Comparison of ENCODE assay signal across 12 mouse cellular contexts in genomic region chr17:28235982-28236635, GRCm38 (mm10). TPM values are rescaled to one million over a fixed set of nuclear protein-coding genes. Genes with fewer than 3 reads are reported as not detected.
DNase-seq lines count a peak whose midpoint lies in the region; ATAC-seq and TF ChIP-seq lines count a peak whose summit lies in the region.
"Had no signal": no experiment of that assay in that cellular context is flagged by ENCODE, and none has a peak within 500 bp of the region (broad histone marks: within the 10 kb centered on the region; RNA-seq: fewer than 3 reads in every experiment).

No protein-coding gene starts in this region.

- no peak overlapping the region for H3K9ac ChIP-seq in midbrain, embryonic 12.5 days (replicated peaks)
- H3K9ac ChIP-seq in midbrain, embryonic 11.5 days (ENCODE audit: low read length): no peak overlapping the region
- H3K9ac ChIP-seq: limb, embryonic 13.5 days; neural tube, embryonic 12.5 days; stomach, embryonic 15.5 days had no signal

- no peak for DNase-seq in midbrain, embryonic 11.5 days (ENCODE audit: low spot score, missing footprints)
- peak; percentile 86 for DNase-seq in gastrocnemius, postnatal 25 days
- no peak for DNase-seq in testis, postnatal 10 days (ENCODE audit: low spot score)
- DNase-seq in left cerebral cortex, adult 18-20 months (ENCODE audit: low spot score in 2 of 2): no peak

- no peak overlapping the region for H3ac ChIP-seq in myocyte (ENCODE audit: control insufficient read depth, insufficient read length)

- H3K27ac ChIP-seq in midbrain, embryonic 12.5 days (replicated peaks): 0 out of 2 replicates have a peak overlapping the region, but pooled peaks have one; percentile 16
- no peak overlapping the region for H3K27ac ChIP-seq in midbrain, embryonic 11.5 days (ENCODE audit: low read depth, low read length)
- H3K27ac ChIP-seq: limb, embryonic 13.5 days; neural tube, embryonic 12.5 days; stomach, embryonic 15.5 days had no signal

- no peak for TF ChIP-seq POLR2A in myocyte (IDR thresholded peaks at IDR 0.05; ENCODE audit: insufficient read length, low read depth)

- H3K9me3 ChIP-seq in erythroblast, embryonic 14.5 days (ENCODE audit: control insufficient read depth, low read length): no peaks in the 10 kb centered on the region
- H3K9me3 ChIP-seq in midbrain, embryonic 12.5 days: no peaks in the 10 kb centered on the region
- H3K9me3 ChIP-seq in midbrain, embryonic 11.5 days (ENCODE audit: control insufficient read depth, low read length): no peaks in the 10 kb centered on the region
- H3K9me3 ChIP-seq: limb, embryonic 13.5 days; neural tube, embryonic 12.5 days; stomach, embryonic 15.5 days had no signal

- H3K79me2 ChIP-seq in myocyte (ENCODE audit: control insufficient read depth, insufficient read depth): peaks cover 76% of the 10 kb centered on the region

- no peak overlapping the region for H3K4me2 ChIP-seq in midbrain, embryonic 12.5 days (replicated peaks)
- no peak overlapping the region for H3K4me2 ChIP-seq in midbrain, embryonic 11.5 days
- H3K4me2 ChIP-seq in myocyte (ENCODE audit: low read depth): peak overlapping the region; percentile 75
- H3K4me2 ChIP-seq: limb, embryonic 13.5 days; neural tube, embryonic 12.5 days; stomach, embryonic 15.5 days had no signal

- ATAC-seq in erythroblast, adult 5-6 weeks (replicated peaks; ENCODE audit: low FRiP score, poor library complexity, severe bottlenecking): no peak
- ATAC-seq in midbrain, embryonic 12.5 days (ENCODE audit: low FRiP score, low read depth): no peak
- no peak for ATAC-seq in midbrain, embryonic 11.5 days (ENCODE audit: low FRiP score)
- ATAC-seq: CD4-positive, CD25-positive, alpha-beta regulatory T cell, adult 4 months had no signal

- peaks cover 86% of the 10 kb centered on the region for H3K4me1 ChIP-seq in erythroblast, embryonic 14.5 days (ENCODE audit: control insufficient read depth)
- peaks cover 7% of the 10 kb centered on the region for H3K4me1 ChIP-seq in midbrain, embryonic 12.5 days
- H3K4me1 ChIP-seq in midbrain, embryonic 11.5 days (ENCODE audit: control insufficient read depth, insufficient read depth, low read length): no peaks in the 10 kb centered on the region; the same call in 1 of the 2 replicates

- peaks cover 60% of the 10 kb centered on the region for H3K36me3 ChIP-seq in erythroblast, embryonic 14.5 days (ENCODE audit: control insufficient read depth)
- H3K36me3 ChIP-seq in midbrain, embryonic 12.5 days: 0 out of 2 replicates have a peak, but pooled peaks cover 5% of the 10 kb centered on the region
- H3K36me3 ChIP-seq in midbrain, embryonic 11.5 days (ENCODE audit: control insufficient read depth, insufficient read depth, low read length): no peaks in the 10 kb centered on the region
- peaks cover 10% of the 10 kb centered on the region for H3K36me3 ChIP-seq in myocyte (ENCODE audit: control insufficient read depth, insufficient read depth)
- H3K36me3 ChIP-seq: neural tube, embryonic 12.5 days had no signal

- H3K27me3 ChIP-seq in erythroblast, embryonic 14.5 days (ENCODE audit: control insufficient read depth): no peaks in the 10 kb centered on the region
- H3K27me3 ChIP-seq in midbrain, embryonic 12.5 days: peaks cover 2% of the 10 kb centered on the region; the same call in 1 of the 2 replicates
- H3K27me3 ChIP-seq in midbrain, embryonic 11.5 days (ENCODE audit: control insufficient read depth, insufficient read depth, low read length): no peaks in the 10 kb centered on the region
- no peaks in the 10 kb centered on the region for H3K27me3 ChIP-seq in myocyte (ENCODE audit: control insufficient read depth, insufficient read depth, insufficient read length)
- H3K27me3 ChIP-seq: limb, embryonic 13.5 days; neural tube, embryonic 12.5 days; stomach, embryonic 15.5 days had no signal

- 82% methylated on average over 7 of the region's 7 CpGs for WGBS in midbrain, embryonic 12.5 days
- 86% methylated on average over 7 of the region's 7 CpGs for WGBS in midbrain, embryonic 11.5 days

- peak overlapping the region; percentile 49 for H3K4me3 ChIP-seq in erythroblast, embryonic 14.5 days (replicated peaks)
- H3K4me3 ChIP-seq in midbrain, embryonic 12.5 days: no peak overlapping the region
- no peak overlapping the region for H3K4me3 ChIP-seq in midbrain, embryonic 11.5 days (ENCODE audit: low read depth, low read length)
- H3K4me3 ChIP-seq in myocyte: no peak overlapping the region
- H3K4me3 ChIP-seq: limb, embryonic 13.5 days; neural tube, embryonic 12.5 days; stomach, embryonic 15.5 days had no signal

TF ChIP-seq in myocyte, 11 proteins besides CTCF, POLR2A, EP300 and RAD21:
- TF ChIP-seq MYOD1 (IDR thresholded peaks at IDR 0.05; ENCODE audit: control insufficient read depth in 1 of 3, insufficient read length in 2 of 3, low read depth in 2 of 3): peak in 1 of 3 experiments; percentile 48
- TF ChIP-seq SRF (IDR thresholded peaks at IDR 0.05; ENCODE audit: control insufficient read depth, insufficient read length, low read depth): no peak
- peak in 1 of 3 experiments; percentile 21 for TF ChIP-seq MYOG (IDR thresholded peaks at IDR 0.05; ENCODE audit: control insufficient read depth in 1 of 3, insufficient read depth in 1 of 3, insufficient read length in 2 of 3, low read depth in 2 of 3)
- TF ChIP-seq CEBPB (IDR thresholded peaks at IDR 0.05; ENCODE audit: insufficient read depth, poor library complexity, severe bottlenecking): 0 out of 2 replicates have a peak, but pooled peaks have one; percentile 18
- TF ChIP-seq POLR2AphosphoS2 (IDR thresholded peaks at IDR 0.05; ENCODE audit: insufficient read length, low read depth): peak; percentile 7

RNA-seq across cellular contexts. Expression of gene Ppard, which starts 3.6 kb away (rescaled TPM):
- polyA plus RNA-seq in erythroblast, embryonic 14.5 days (2012): 5.3 and 6.6 TPM in 2 replicates
- 0.21 and 0.77 TPM in 2 replicates for total RNA-seq in erythroblast, adult 5-6 weeks (2015; ENCODE audit: low replicate concordance)
- total RNA-seq in erythroblast, adult 5-6 weeks (2017; ENCODE audit: low replicate concordance): 0.94 TPM in 1 of 2 replicates, not detected in the other
- polyA plus RNA-seq in midbrain, embryonic 12.5 days (2016; fragmentation: Nextera tagmentation; extraction: Ambion mirVana): 1.5 and 2.2 TPM in 2 replicates
- polyA plus RNA-seq in midbrain, embryonic 11.5 days (2014; fragmentation: Nextera tagmentation; extraction: Ambion mirVana): 1.7 and 1.8 TPM in 2 replicates
- total RNA-seq in gastrocnemius, postnatal 25 days (2021): 10 to 100 TPM; 29.1 to 30.2 TPM
- 32.6 TPM for polyA plus RNA-seq in myocyte (2012; fragmentation: generic; extraction: Trizol)
- 10 to 100 TPM; 27.9 to 28.6 TPM for total RNA-seq in left cerebral cortex, adult 18-20 months (2021)

RNA-seq across cellular contexts. Expression of gene Def6, which starts 28.5 kb away (rescaled TPM):
- polyA plus RNA-seq in erythroblast, embryonic 14.5 days (2012): 0.53 and 0.80 TPM in 2 replicates
- 7.5 and 12.9 TPM in 2 replicates for total RNA-seq in erythroblast, adult 5-6 weeks (2015; ENCODE audit: low replicate concordance)
- 21.9 and 28.0 TPM in 2 replicates for total RNA-seq in erythroblast, adult 5-6 weeks (2017; ENCODE audit: low replicate concordance)
- polyA plus RNA-seq in midbrain, embryonic 12.5 days (2016; fragmentation: Nextera tagmentation; extraction: Ambion mirVana): 3.1 and 3.7 TPM in 2 replicates
- 1.7 and 1.8 TPM in 2 replicates for polyA plus RNA-seq in midbrain, embryonic 11.5 days (2014; fragmentation: Nextera tagmentation; extraction: Ambion mirVana)
- 1 to 10 TPM in 1 of 2 experiments, under 1 TPM in 1; 0.97 to 1.9 TPM for total RNA-seq in gastrocnemius, postnatal 25 days (2021)
- 3.4 TPM for polyA plus RNA-seq in myocyte (2012; fragmentation: generic; extraction: Trizol)
- total RNA-seq in left cerebral cortex, adult 18-20 months (2021): 1 to 10 TPM; 3.1 to 4.1 TPM

RNA-seq across cellular contexts. Expression of gene Zfp523, which starts 59.2 kb away (rescaled TPM):
- 0.39 and 0.46 TPM in 2 replicates for polyA plus RNA-seq in erythroblast, embryonic 14.5 days (2012)
- 1.5 and 2.3 TPM in 2 replicates for total RNA-seq in erythroblast, adult 5-6 weeks (2015; ENCODE audit: low replicate concordance)
- 2.1 and 2.5 TPM in 2 replicates for total RNA-seq in erythroblast, adult 5-6 weeks (2017; ENCODE audit: low replicate concordance)
- polyA plus RNA-seq in midbrain, embryonic 12.5 days (2016; fragmentation: Nextera tagmentation; extraction: Ambion mirVana): 49.7 and 52.6 TPM in 2 replicates
- 24.6 and 30.2 TPM in 2 replicates for polyA plus RNA-seq in midbrain, embryonic 11.5 days (2014; fragmentation: Nextera tagmentation; extraction: Ambion mirVana)
- total RNA-seq in gastrocnemius, postnatal 25 days (2021): 10 to 100 TPM; 11.4 to 11.6 TPM
- polyA plus RNA-seq in myocyte (2012; fragmentation: generic; extraction: Trizol): 32.8 TPM
- 100 to 1,000 TPM; 111 to 116 TPM for total RNA-seq in left cerebral cortex, adult 18-20 months (2021)

Comparison
In these comparisons a context has a peak if more than half of its experiments do, and no peak if none do; other contexts are left out.
1. RNA of gene Zfp523, which starts 59.2 kb away (polyA plus RNA-seq): 49.7 to 52.6 TPM in midbrain, embryonic 12.5 days, 32.8 TPM in myocyte (single experiment) and 24.6 to 30.2 TPM in midbrain, embryonic 11.5 days; 0.39 to 0.46 TPM in erythroblast, embryonic 14.5 days; every median in the first group is over 10 times any median in the second.